Mouse (Mus musculus) adrenal gland, adult 2 months (tissue): ENCODE data around the gene Ctdspl2. TPM values are rescaled to one million over a fixed set of nuclear protein-coding genes. Genes with fewer than 3 reads are reported as not detected.

ENCODE experiments used
- DNase-seq: peaks from one replicate; pipeline ENCODE4 v3.0.0; 2021
- microRNA-seq, 2 experiments: library from miRNA; unstranded; fragments of <30 nt; microRNA quantifications; one replicate each; pipeline ENCODE4 v1.2.0; 2021
- polyA plus RNA-seq: library from polyadenylated mRNA; depleted of rRNA; stranded (reverse); fragments of >200 nt; gene quantifications from 2 replicates; pipeline ENCODE4 v1.2.3, GENCODE M21; 2012; rRNA removed
- total RNA-seq, 2 experiments: library from RNA; stranded (reverse); gene quantifications; 2 replicates each; pipeline ENCODE4 v1.2.3; 2021

The Ctdspl2 gene
- total and polyA plus RNA-seq, 3 experiments: 0.98 to 30.8 (median 24.8) TPM

GRCm38 (mm10) chr2:122059365-122060115 is 103.7 kb downstream of the Ctdspl2 start:
- DNase-seq: no peak

Small RNA genes lying within 50 kb of the gene (microRNA-seq; reads per million reads assigned to microRNA genes)
- gene Gm47314: 0 reads per million in 2 experiments

Other genes with a start within 250 kb of the Ctdspl2 start
- 100 to 1,000 TPM in 1 of 2 experiments, 10 to 100 TPM in 1; 60.0 to 191 TPM for gene Frmd5, start 148.9 kb upstream of the Ctdspl2 start, total RNA-seq
- 124 and 173 TPM in 2 replicates for gene Frmd5, start 148.9 kb upstream of the Ctdspl2 start, polyA plus RNA-seq
- gene Casc4, start 89.0 kb upstream of the Ctdspl2 start, total RNA-seq: 10 to 100 TPM; 45.7 to 53.0 TPM
- 15.0 and 20.8 TPM in 2 replicates for gene Casc4, start 89.0 kb upstream of the Ctdspl2 start, polyA plus RNA-seq
- gene Mageb3, start 91 bp downstream of the Ctdspl2 start, total RNA-seq: not detected
- gene Mageb3, start 91 bp downstream of the Ctdspl2 start, polyA plus RNA-seq: 0.04 TPM in 1 of 2 replicates, not detected in the other
- gene Eif3j1, start 72.5 kb downstream of the Ctdspl2 start, total RNA-seq: 10 to 100 TPM; 15.7 to 21.1 TPM
- gene Eif3j1, start 72.5 kb downstream of the Ctdspl2 start, polyA plus RNA-seq: 6.0 and 7.8 TPM in 2 replicates
- 10 to 100 TPM; 17.1 to 17.6 TPM for gene Spg11, start 162.4 kb downstream of the Ctdspl2 start, total RNA-seq
- 5.4 and 6.2 TPM in 2 replicates for gene Spg11, start 162.4 kb downstream of the Ctdspl2 start, polyA plus RNA-seq
- gene B2m, start 191.7 kb downstream of the Ctdspl2 start, total RNA-seq: 1,000 to 10,000 TPM; 1,021 to 1,206 TPM
- 522 and 790 TPM in 2 replicates for gene B2m, start 191.7 kb downstream of the Ctdspl2 start, polyA plus RNA-seq
- not detected for gene Trim69, start 204.7 kb downstream of the Ctdspl2 start, total RNA-seq
- gene Trim69, start 204.7 kb downstream of the Ctdspl2 start, polyA plus RNA-seq: not detected in 2 replicates
- not detected for gene Patl2, start 230.2 kb downstream of the Ctdspl2 start, total RNA-seq
- 0.03 TPM in 1 of 2 replicates, not detected in the other for gene Patl2, start 230.2 kb downstream of the Ctdspl2 start, polyA plus RNA-seq
- gene Terb2, start 230.3 kb downstream of the Ctdspl2 start, total RNA-seq: not detected
- gene Terb2, start 230.3 kb downstream of the Ctdspl2 start, polyA plus RNA-seq: not detected in 2 replicates